Mouse (Mus musculus): ENCODE results near the gene Gatad2b.

The Gatad2b gene

GRCm38 (mm10) chr3:90384851-90385375 lies 91.9 kb downstream of the Gatad2b start:
- peak; percentile 63 for DNase-seq

DNA sequence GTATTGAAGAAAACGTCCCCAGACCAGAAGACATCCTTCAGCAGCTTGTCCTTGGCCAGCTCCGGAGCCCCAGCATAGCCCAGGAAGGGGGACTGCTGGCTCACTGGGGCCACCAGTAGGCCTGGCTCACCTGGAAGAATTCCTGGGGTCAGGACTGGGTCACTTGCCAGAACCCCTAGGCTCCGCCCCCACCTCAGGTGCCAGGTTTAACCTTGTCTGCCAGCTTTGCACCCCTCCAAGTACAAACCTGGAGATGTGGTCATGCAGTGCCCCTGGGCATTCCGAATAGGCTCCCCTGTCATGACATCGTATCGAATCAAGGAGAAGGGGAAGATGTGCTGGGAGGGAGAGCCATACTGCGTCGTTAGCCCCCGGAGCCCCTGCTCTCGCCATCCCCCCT lies 93.8 kb downstream of the Gatad2b start:
- DNase-seq: no peak

DNA sequence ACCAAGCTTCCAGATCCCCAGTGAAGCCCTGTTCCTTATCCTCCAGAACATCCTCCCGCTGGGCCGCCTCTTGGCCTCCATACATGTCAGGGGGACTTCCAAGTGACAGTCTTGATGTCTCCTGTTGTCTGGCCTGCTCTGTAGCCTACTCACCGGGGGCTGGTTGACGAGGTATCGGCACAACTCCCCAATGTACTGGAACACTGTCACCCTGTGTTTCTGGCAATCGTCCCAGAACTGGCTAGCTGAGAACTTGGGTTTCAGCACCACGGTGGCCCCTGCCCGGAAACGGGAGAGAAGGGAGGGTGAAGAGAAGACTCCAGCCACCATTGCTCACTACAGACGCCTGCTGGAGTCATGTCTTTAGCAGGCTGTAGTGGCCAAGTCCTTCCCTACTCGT lies 94.5 kb downstream of the Gatad2b start:
- peak; percentile 62 for DNase-seq

DNA sequence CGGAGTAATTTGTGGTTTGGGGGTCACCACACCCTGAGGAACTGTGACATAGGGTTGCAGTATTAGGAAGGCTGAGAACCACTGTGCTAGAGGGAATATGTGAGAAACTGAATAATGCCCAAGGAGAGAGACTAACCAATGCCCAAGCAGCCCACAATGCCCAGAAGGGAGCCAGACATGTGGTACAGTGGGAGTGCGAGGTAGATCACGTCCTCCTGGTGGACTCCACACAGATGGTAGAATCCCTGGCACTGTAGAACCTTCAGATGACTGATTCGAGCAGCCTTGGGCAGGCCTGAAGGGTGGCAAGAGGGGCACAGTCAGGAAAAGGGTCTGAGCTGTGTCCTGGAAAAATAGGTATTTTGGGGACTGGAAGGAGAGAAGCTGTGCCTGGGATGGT lies 95.2 kb downstream of the Gatad2b start:
- no peak for DNase-seq

DNA sequence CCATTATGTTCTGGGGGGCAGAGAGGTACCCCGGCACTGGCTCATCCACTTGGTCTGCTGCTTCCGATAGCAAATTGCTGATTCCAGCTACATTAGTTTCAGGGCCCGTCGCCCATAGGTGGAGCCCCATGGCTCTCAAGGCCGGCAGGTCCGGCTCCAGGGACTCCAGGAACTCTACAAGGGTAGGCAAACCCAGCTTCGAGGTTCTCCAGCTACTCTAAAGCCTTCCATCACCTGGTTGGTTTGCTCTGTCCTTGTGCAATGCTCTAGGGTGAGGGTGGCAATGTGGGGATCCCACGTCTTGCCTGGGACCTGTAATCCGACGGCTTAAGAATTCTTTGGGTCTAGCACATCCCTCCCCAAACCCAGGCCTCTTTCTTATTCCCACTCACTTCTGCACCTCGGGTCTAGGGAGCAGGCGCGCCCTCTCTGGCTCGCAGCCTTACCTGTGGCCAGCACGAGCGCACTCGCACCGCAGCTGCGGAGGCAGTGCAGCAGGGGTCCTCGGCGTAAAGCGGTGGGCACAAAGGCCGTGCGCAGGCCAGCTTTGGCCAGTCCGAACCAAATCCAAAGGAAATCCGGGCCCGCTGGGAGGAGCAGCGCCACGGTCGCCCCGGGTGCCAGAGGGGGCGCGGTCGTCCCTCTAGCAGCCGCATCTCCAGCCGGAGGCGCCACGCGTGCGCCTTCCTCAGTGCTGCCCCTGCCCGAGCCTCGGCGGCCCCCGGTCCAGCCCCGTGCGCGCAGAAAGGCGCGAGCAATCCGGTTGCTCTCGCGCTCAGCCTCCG lies 95.9 kb downstream of the Gatad2b start:
- peak; percentile 72 for DNase-seq

DNA sequence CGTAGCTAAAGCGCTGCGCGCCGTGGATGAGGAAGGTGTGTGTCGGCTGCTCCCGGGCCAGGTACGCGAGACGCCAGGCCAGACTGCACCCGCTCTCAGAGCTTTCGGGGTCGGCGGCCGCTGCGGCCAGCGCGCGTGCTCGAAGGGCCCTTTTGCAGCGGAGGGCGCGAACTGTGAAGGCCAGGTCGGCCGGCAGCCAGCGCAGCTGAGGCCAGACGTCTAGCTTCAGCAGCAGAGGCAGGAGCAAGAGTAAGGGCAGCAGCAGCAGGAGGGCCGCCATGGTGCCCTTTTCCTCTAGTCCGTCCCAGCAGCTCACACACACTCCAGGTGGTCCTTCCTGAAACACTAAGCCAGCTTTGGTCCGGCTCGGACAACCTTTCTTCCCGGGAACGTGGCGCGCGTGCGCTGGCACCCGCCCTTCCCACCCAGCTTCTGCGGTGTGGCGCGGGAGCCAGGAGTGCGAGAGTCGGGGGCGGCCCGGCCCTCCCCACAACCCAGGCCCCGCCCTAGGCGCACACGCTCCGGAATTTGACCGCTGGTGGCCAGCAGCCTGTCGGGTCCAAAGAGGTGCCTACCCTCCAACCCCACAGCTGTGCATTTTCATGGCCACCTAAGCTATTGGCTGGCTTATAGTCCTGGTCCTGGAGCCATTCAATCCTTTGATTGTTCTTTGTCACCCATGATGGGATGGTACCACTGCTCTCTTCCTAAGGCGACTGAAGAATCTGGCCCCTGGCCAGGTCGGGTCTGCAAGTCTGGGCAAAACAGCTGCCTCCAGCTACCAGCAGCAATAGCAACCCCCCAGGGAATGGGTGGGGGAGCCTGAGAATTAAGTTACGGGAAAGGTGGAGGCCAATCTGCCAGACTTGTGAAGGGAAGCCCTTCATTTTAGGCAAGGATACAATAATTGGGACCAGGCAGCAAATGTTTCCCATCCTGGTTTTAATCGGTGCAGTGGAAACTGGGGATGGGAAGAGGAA lies 96.8 kb downstream of the Gatad2b start, which contains the start of gene Slc27a3:
Gene Slc27a3 (minus strand): TSS at position 428 of the 980 bp plus-strand sequence.
- DNase-seq: peak; percentile 69

DNA sequence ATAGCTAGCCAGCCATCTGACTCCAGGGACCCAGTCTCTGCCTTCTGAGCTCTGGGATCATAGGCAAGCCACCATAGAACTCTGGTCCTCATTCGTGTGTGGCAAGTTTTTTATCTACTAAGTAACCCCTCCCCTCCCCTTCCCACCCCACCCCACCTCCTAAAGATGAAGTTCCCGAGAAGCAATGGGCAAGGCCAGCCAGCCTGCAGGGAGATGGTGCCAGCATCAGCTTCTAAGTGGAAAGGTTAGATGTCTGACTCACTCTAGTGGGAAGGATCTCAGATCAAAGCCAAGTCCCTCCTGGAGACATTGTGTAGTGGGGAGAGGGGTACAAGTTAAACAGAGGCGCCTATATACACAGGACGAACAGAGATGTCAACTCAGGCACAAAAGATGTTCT lies 98.0 kb downstream of the Gatad2b start:
- DNase-seq: no peak

GRCm38 (mm10) chr3:90391941-90392340 lies 99.0 kb downstream of the Gatad2b start:
- DNase-seq: no peak

DNA sequence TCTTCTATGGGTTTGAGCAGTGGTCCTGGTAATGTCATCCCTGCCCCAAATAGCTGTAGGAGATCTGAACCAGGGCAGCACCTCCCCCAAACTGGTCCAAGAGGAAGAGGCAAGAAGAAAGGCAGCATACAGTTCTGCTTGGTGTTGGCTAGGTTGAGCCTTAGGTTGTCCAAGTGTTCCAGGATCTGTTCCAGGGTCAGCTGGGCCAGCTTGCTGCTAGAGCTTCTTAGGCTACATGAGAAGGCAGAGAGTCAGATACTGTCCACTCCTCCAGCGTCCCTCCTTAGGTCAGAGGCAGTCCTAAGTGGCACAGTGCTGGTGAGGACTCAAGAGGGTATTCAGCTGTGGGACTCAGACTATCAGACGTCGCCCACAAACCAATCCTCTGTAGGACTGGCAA lies 99.7 kb downstream of the Gatad2b start:
- DNase-seq: no peak

DNA sequence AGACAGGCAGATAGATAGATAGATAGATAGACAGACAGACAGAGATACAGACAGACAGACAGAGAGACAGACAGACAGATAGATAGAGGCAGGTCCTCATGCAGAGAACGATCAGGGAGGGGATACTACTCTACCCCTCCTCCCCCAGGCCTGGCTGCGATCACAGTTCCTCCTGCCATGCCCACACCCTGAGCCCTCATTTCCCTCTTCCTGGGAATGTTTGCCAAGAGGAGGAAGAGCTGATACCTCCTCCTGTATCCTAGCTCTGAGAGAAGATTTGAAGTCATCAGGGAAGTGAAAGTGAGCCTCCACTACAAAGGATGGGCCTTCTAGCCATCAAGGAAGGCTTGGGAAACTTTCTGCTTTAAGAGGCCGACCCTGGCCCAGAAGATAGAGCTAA lies 102.7 kb downstream of the Gatad2b start:
- DNase-seq: no peak

- DNase-seq: no peak
These were observed 108.0 kb downstream of the Gatad2b start for GRCm38 (mm10) chr3:90400993-90401392.

GRCm38 (mm10) chr3:90404121-90404520 lies 111.1 kb downstream of the Gatad2b start:
- no peak for DNase-seq

- no peak for DNase-seq
These were observed 111.6 kb downstream of the Gatad2b start for GRCm38 (mm10) chr3:90404609-90405008.

- DNase-seq: no peak
These were observed 113.4 kb downstream of the Gatad2b start for GRCm38 (mm10) chr3:90406414-90406813.

DNA sequence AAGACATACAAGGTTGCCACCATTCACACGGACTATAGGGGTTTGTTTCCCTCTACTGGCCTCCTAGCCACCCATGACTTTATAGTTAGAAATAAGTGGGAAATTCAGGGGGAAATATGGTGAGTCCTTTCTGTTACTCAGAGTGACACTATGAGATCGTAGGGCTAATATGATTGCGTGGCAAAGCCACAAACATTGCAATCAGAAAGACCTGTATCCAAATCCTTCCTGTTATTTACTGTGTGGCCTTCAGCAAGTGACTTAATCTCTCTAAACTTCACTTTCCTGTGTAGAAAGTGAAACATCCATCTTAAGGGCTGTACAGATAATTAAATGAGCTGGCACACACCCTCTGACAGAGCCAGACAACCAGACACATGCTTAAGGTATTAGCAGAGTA lies 115.7 kb downstream of the Gatad2b start:
- no peak for DNase-seq

DNA sequence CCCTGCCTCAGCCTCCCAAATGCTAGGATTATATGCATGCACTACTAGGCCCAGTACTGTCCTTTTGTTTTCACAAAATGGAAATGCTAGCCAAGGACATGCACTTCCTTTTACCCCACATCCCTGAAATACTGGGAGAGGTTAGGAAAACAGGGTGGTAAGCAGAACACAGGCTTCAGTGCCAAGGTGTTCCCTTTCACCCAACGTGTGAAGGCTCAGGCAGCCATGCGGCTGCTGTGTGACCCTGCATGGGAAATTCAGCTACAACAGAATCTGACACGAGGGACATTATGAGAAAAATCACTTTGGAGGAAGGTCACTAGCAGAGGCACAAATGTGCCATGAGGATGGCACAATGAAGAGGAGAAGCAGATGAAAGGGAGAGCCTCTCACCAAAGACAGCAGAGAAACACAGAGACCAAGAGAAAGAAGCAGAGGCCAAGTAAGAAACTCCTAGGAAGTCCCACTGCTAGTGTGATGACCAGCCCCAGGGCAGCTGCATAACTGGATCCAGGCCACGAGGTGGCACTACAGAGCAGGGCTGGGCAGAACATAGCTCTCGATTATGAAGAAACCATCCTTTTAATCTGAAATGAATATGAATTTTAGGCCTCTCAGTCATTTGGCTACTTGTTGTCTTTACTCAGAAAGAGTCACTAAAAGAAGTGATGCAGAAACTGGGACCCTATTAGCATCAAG lies 119.5 kb downstream of the Gatad2b start:
- peak; percentile 82 for DNase-seq

GRCm38 (mm10) chr3:90413011-90413396 lies 120.0 kb downstream of the Gatad2b start:
- DNase-seq: no peak

Data from kidney, postnatal 14 days (tissue).